Comparison of ENCODE assay signal across 15 mouse cellular contexts in genomic region chr6:77599244-77599643, GRCm38 (mm10).
A peak's percentile ranks its signal among the peaks of the same experiment; 100 is the strongest.
DNase-seq lines count a peak whose midpoint lies in the region; ATAC-seq and TF ChIP-seq lines count a peak whose summit lies in the region.
"Had no signal": no experiment of that assay in that cellular context is flagged by ENCODE, and none has a peak within 500 bp of the region (broad histone marks: within the 10 kb centered on the region; RNA-seq: fewer than 3 reads in every experiment).

No protein-coding gene starts in this region.

- no peaks in the 10 kb centered on the region for H3K9me3 ChIP-seq in embryonic facial prominence, embryonic 11.5 days (replicated peaks; ENCODE audit: control insufficient read depth, low read length)
- H3K9me3 ChIP-seq in embryonic facial prominence, embryonic 10.5 days: no peaks in the 10 kb centered on the region
- H3K9me3 ChIP-seq in midbrain, postnatal 0 days (ENCODE audit: low read length): no peaks in the 10 kb centered on the region
- no peaks in the 10 kb centered on the region for H3K9me3 ChIP-seq in midbrain, embryonic 16.5 days (replicated peaks; ENCODE audit: control insufficient read depth, low read length, poor library complexity, severe bottlenecking)
- H3K9me3 ChIP-seq: embryonic facial prominence, embryonic 13.5 days; liver, embryonic 15.5 days had no signal

- H3K36me3 ChIP-seq in embryonic facial prominence, embryonic 11.5 days (replicated peaks; ENCODE audit: control insufficient read depth, insufficient read depth, low read depth, low read length): no peaks in the 10 kb centered on the region
- no peaks in the 10 kb centered on the region for H3K36me3 ChIP-seq in embryonic facial prominence, embryonic 10.5 days (replicated peaks)
- no peaks in the 10 kb centered on the region for H3K36me3 ChIP-seq in kidney, adult 2 months (ENCODE audit: control insufficient read depth, insufficient read depth, low read length)
- H3K36me3 ChIP-seq in midbrain, postnatal 0 days (ENCODE audit: insufficient read depth, low read length): no peaks in the 10 kb centered on the region
- no peaks in the 10 kb centered on the region for H3K36me3 ChIP-seq in midbrain, embryonic 16.5 days (ENCODE audit: control insufficient read depth, insufficient read depth, low read length)
- H3K36me3 ChIP-seq: embryonic facial prominence, embryonic 13.5 days; liver, embryonic 15.5 days had no signal

- DNase-seq in embryonic facial prominence, embryonic 11.5 days (ENCODE audit: low spot score): peak; percentile 51
- no peak for DNase-seq in embryonic facial prominence, embryonic 10.5 days (ENCODE audit: low spot score)
- DNase-seq in kidney, adult 2 months: peak; percentile 24
- DNase-seq in kidney, adult 8-10 months: no peak
- peak; percentile 17 for DNase-seq in midbrain, postnatal 0 days (ENCODE audit: low spot score)
- DNase-seq in spleen, postnatal 14 days (ENCODE audit: low spot score in 2 of 2): no peak
- no peak for DNase-seq in frontal cortex, postnatal 25 days (ENCODE audit: low spot score in 2 of 2)
- DNase-seq: adrenal gland, adult 8-10 months; B cell, adult 2 months; cerebellum, adult 11 months had no signal

- no peaks in the 10 kb centered on the region for H3K27me3 ChIP-seq in embryonic facial prominence, embryonic 11.5 days (ENCODE audit: control insufficient read depth, insufficient read depth, low read length)
- no peaks in the 10 kb centered on the region for H3K27me3 ChIP-seq in embryonic facial prominence, embryonic 10.5 days (replicated peaks; ENCODE audit: low read depth, poor library complexity, severe bottlenecking)
- H3K27me3 ChIP-seq in kidney, adult 2 months (replicated peaks; ENCODE audit: control insufficient read depth, insufficient read depth, low read length): no peaks in the 10 kb centered on the region
- no peaks in the 10 kb centered on the region for H3K27me3 ChIP-seq in midbrain, postnatal 0 days (ENCODE audit: insufficient read depth, low read length)
- no peaks in the 10 kb centered on the region for H3K27me3 ChIP-seq in midbrain, embryonic 16.5 days (ENCODE audit: control insufficient read depth, insufficient read depth, low read depth, low read length)
- H3K27me3 ChIP-seq: embryonic facial prominence, embryonic 13.5 days; liver, embryonic 15.5 days had no signal

- H3K9ac ChIP-seq in embryonic facial prominence, embryonic 11.5 days (replicated peaks; ENCODE audit: low read length): no peak overlapping the region
- H3K9ac ChIP-seq in midbrain, postnatal 0 days (replicated peaks; ENCODE audit: low read length, poor library complexity, severe bottlenecking): no peak overlapping the region
- no peak overlapping the region for H3K9ac ChIP-seq in midbrain, embryonic 16.5 days (ENCODE audit: low read depth, low read length)
- H3K9ac ChIP-seq: embryonic facial prominence, embryonic 13.5 days; liver, embryonic 15.5 days had no signal

- no peak for TF ChIP-seq CTCF in kidney, adult 2 months (conservative IDR thresholded peaks at IDR 0.05; ENCODE audit: insufficient read depth, insufficient read length, low read depth, low read length)
- TF ChIP-seq CTCF in midbrain, postnatal 0 days (IDR thresholded peaks at IDR 0.05): peak; percentile 59

- WGBS in embryonic facial prominence, embryonic 11.5 days: 54% methylated on average over 2 of the region's 2 CpGs
- WGBS in embryonic facial prominence, embryonic 10.5 days: 62% methylated on average over 2 of the region's 2 CpGs
- 64% methylated on average over 2 of the region's 2 CpGs for WGBS in kidney, adult 2 months
- WGBS in midbrain, postnatal 0 days: 80% methylated on average over 2 of the region's 2 CpGs
- whole genome bisulfite sequencing in midbrain, embryonic 16.5 days: 77% methylated on average over 2 of the region's 2 CpGs

- no peak; the same call in 1 of the 2 replicates for ATAC-seq in embryonic facial prominence, embryonic 11.5 days (replicated peaks; ENCODE audit: insufficient number of reproducible peaks, low FRiP score, low TSS enrichment, low read depth)
- no peak for ATAC-seq in midbrain, postnatal 0 days (ENCODE audit: low FRiP score)
- no peak for ATAC-seq in midbrain, embryonic 16.5 days
- ATAC-seq: hindbrain, embryonic 16.5 days had no signal

- no peak overlapping the region for H3K27ac ChIP-seq in embryonic facial prominence, embryonic 11.5 days (replicated peaks; ENCODE audit: low read depth, low read length)
- H3K27ac ChIP-seq in embryonic facial prominence, embryonic 10.5 days (replicated peaks): no peak overlapping the region
- H3K27ac ChIP-seq in kidney, adult 2 months (ENCODE audit: insufficient read depth, low read depth, low read length): no peak overlapping the region
- no peak overlapping the region for H3K27ac ChIP-seq in midbrain, postnatal 0 days (ENCODE audit: low read depth, low read length)
- no peak overlapping the region for H3K27ac ChIP-seq in midbrain, embryonic 16.5 days (ENCODE audit: low read length)
- H3K27ac ChIP-seq: embryonic facial prominence, embryonic 13.5 days; liver, embryonic 15.5 days had no signal

- H3K4me2 ChIP-seq in embryonic facial prominence, embryonic 11.5 days (ENCODE audit: low read depth, low read length): no peak overlapping the region
- no peak overlapping the region for H3K4me2 ChIP-seq in midbrain, postnatal 0 days (ENCODE audit: low read depth, low read length, poor library complexity, severe bottlenecking)
- no peak overlapping the region for H3K4me2 ChIP-seq in midbrain, embryonic 16.5 days (ENCODE audit: low read length)
- H3K4me2 ChIP-seq: embryonic facial prominence, embryonic 13.5 days; heart, embryonic 11.5 days; liver, embryonic 15.5 days had no signal

- TF ChIP-seq POLR2A in kidney, adult 2 months (IDR thresholded peaks at IDR 0.05; ENCODE audit: low read depth, low read length): no peak

- H3K4me1 ChIP-seq in embryonic facial prominence, embryonic 11.5 days (ENCODE audit: control insufficient read depth, insufficient read depth, low read length): no peaks in the 10 kb centered on the region
- H3K4me1 ChIP-seq in embryonic facial prominence, embryonic 10.5 days: no peaks in the 10 kb centered on the region
- H3K4me1 ChIP-seq in kidney, adult 2 months (ENCODE audit: control insufficient read depth, insufficient read depth, low read length): peaks cover 6% of the 10 kb centered on the region; the same call in 1 of the 2 replicates
- H3K4me1 ChIP-seq in midbrain, postnatal 0 days (ENCODE audit: insufficient read depth, low read length): no peaks in the 10 kb centered on the region
- H3K4me1 ChIP-seq in midbrain, embryonic 16.5 days (ENCODE audit: control insufficient read depth, insufficient read depth, low read length): no peaks in the 10 kb centered on the region
- H3K4me1 ChIP-seq: embryonic facial prominence, embryonic 13.5 days; liver, embryonic 15.5 days had no signal

- no peak overlapping the region for H3K4me3 ChIP-seq in embryonic facial prominence, embryonic 11.5 days (ENCODE audit: low read depth, low read length)
- H3K4me3 ChIP-seq in embryonic facial prominence, embryonic 10.5 days: no peak overlapping the region
- H3K4me3 ChIP-seq in kidney, adult 2 months (ENCODE audit: insufficient read depth, low read depth, low read length): no peak overlapping the region
- H3K4me3 ChIP-seq in midbrain, postnatal 0 days (ENCODE audit: low read depth, low read length): no peak overlapping the region
- no peak overlapping the region for H3K4me3 ChIP-seq in midbrain, embryonic 16.5 days (ENCODE audit: low read depth, low read length)
- H3K4me3 ChIP-seq: embryonic facial prominence, embryonic 13.5 days; liver, embryonic 15.5 days had no signal

Comparison
In these comparisons a context has a peak if more than half of its experiments do, and no peak if none do; other contexts are left out.
1. DNase-seq: peak in embryonic facial prominence, embryonic 11.5 days (single experiment), kidney, adult 2 months (single experiment) and midbrain, postnatal 0 days (single experiment); none in embryonic facial prominence, embryonic 10.5 days (single experiment), kidney, adult 8-10 months (0 of 2), spleen, postnatal 14 days (0 of 2) and frontal cortex, postnatal 25 days (0 of 2).